In genomic region chr12:76594556-76594955, GRCm38 (mm10) we compare ENCODE assay signal across 10 mouse cellular contexts.
DNase-seq lines count a peak whose midpoint lies in the region; ATAC-seq and TF ChIP-seq lines count a peak whose summit lies in the region.
"Had no signal": no experiment of that assay in that cellular context is flagged by ENCODE, and none has a peak within 500 bp of the region (broad histone marks: within the 10 kb centered on the region; RNA-seq: fewer than 3 reads in every experiment).

No protein-coding gene starts in this region.

- 65% methylated on average over 3 of the region's 3 CpGs for WGBS in midbrain, embryonic 15.5 days

- intact Hi-C loops in gastrocnemius, postnatal 36 days (cut with DNase I) = loop anchor here (5.0 to 10.0 kb wide), 2 partner anchors 128 to 160 kb away; no protein-coding TSS in a partner anchor

- H3K4me1 ChIP-seq in midbrain, embryonic 15.5 days = peaks cover 6% of the 10 kb centered on the region; the same call in 1 of the 2 replicates

- no peak overlapping the region for H3K9ac ChIP-seq in midbrain, embryonic 15.5 days
- H3K9ac ChIP-seq: hindbrain, embryonic 15.5 days had no signal

- no peaks in the 10 kb centered on the region for H3K9me3 ChIP-seq in midbrain, embryonic 15.5 days
- H3K9me3 ChIP-seq: hindbrain, embryonic 15.5 days had no signal

- H3K36me3 ChIP-seq in midbrain, embryonic 15.5 days (replicated peaks) = no peaks in the 10 kb centered on the region
- H3K36me3 ChIP-seq: hindbrain, embryonic 15.5 days had no signal

- H3K27me3 ChIP-seq in midbrain, embryonic 15.5 days (replicated peaks) = no peaks in the 10 kb centered on the region
- H3K27me3 ChIP-seq: Patski had no signal

- no peak overlapping the region for H3K4me2 ChIP-seq in midbrain, embryonic 15.5 days
- H3K4me2 ChIP-seq: hindbrain, embryonic 15.5 days had no signal

- peak; percentile 6; the same call in 1 of the 2 replicates for ATAC-seq in erythroid progenitor cell, adult 5-6 weeks (replicated peaks; ENCODE audit: low FRiP score, poor library complexity, severe bottlenecking)
- ATAC-seq in midbrain, embryonic 15.5 days (replicated peaks) = 0 out of 2 replicates have a peak, but pooled peaks have one; percentile 7

- peak overlapping the region; percentile 86 for H3K27ac ChIP-seq in layer of hippocampus, adult 2 months
- no peak overlapping the region for H3K27ac ChIP-seq in midbrain, embryonic 15.5 days
- H3K27ac ChIP-seq: hindbrain, embryonic 15.5 days had no signal

- no peak for TF ChIP-seq CTCF in layer of hippocampus, adult 2 months (conservative IDR thresholded peaks at IDR 0.05)

- H3K4me3 ChIP-seq in layer of hippocampus, adult 2 months = no peak overlapping the region
- H3K4me3 ChIP-seq in midbrain, embryonic 15.5 days = no peak overlapping the region
- H3K4me3 ChIP-seq: hindbrain, embryonic 15.5 days had no signal

- no peak for DNase-seq in layer of hippocampus, adult 2 months (ENCODE audit: low spot score in 2 of 2)
- no peak for DNase-seq in layer of hippocampus, adult 8-10 months (ENCODE audit: low spot score in 2 of 2)
- peak; percentile 53 for DNase-seq in brain, adult 2 months (ENCODE audit: low read depth, low spot score)
- DNase-seq in gastrocnemius, postnatal 36 days = no peak
- no peak for DNase-seq in thymus, postnatal 25 days
- DNase-seq: thymus, postnatal 14 days had no signal
